Mouse (Mus musculus) megakaryocyte-erythroid progenitor cell, adult 5 weeks (primary cell): ENCODE measurements around the gene Gm281. TPM values are rescaled to one million over a fixed set of nuclear protein-coding genes. Genes with fewer than 3 reads are reported as not detected.

Experiments
- polyA plus RNA-seq: library from polyadenylated mRNA; stranded (reverse); fragments of >175 nt; gene quantifications from 2 replicates; pipeline ENCODE4 v1.2.3, GENCODE M21; 2012

Gene Gm281
- not detected in 2 replicates for polyA plus RNA-seq

DNA sequence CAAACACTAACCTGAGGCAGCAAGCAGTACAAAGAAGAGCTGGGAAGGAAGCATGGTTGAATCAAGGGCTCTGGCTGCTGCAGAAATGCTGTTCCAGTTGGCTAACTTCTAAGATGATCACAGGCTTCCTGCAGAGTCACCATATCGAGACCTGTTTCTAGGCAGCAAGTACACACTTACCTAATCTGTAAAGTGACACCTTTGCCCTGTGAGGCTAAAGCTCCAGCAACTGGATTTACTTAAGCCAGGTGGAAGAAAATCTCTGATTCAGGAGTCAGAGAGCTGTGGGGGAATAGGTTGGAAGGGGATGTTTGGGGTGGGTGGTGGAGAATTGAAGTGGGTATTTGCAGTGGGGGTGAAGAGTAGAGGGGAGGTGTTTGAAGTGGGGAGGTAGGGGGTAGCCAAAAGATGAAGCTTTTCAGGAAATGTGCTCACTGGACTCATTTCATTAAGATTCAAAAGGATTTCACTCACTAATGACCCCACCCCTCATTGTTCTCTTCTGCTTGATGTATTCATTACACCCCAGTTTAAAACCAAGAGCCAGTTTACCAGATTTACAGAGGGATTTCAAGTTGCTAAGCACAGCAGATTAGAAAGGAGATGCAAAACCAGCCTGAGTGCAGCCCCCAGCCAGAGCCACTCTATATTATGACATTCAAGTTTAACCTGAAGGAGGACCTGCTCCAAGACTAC lies at the start of gene Gm281:
TSS of gene Gm281 (minus strand) at position 92 of the 696 bp plus-strand sequence.

DNA sequence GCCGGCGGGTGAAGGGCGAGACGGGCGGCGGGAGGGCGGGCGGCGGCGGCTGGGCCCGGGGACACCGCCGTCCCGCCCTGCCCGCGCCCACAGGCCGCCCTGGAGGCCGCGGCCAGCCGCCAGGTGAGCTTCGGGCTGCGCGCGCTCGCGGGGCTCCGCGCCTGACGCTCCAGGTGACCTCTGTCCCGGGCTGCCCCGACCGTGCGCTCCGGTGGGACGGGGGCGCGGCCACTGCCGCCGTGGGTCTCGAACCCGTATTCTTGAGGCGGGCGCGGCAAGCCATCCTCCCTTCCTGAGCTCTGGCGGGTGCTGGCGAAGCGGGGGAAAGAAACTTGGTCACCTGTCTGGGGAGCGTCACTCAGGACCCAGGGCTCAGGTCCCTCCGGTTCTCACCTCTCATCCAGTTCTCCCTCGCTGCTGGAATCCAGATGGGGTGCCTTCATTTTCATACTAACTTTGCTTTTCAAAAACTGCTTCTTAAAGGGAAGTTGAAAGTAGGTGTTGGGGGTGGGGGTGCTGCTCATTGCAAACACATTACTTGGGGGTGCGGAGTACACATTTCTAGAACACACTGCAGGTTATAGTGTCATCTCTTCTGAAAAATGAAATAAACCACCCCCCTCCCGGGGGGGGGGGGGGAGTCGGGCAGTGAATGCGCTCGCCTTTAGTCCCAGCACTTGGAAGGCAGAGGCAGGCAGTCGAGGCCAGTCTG lies 47.3 kb upstream of the Gm281 start, which contains the start of the genes Atxn7 and Thoc7:
TSS of gene Atxn7 (plus strand) at position 40 of the 712 bp plus-strand sequence.
TSS of gene Thoc7 (minus strand) at position 452 of the 712 bp plus-strand sequence.

Other genes with a start within 250 kb of the Gm281 start
- not detected in 2 replicates for gene Sntn, start 243.6 kb downstream of the Gm281 start, polyA plus RNA-seq
- gene Atxn7, start 47.0 kb upstream of the Gm281 start, polyA plus RNA-seq = 19.2 and 23.4 TPM in 2 replicates
- gene Thoc7, start 47.4 kb upstream of the Gm281 start, polyA plus RNA-seq = 8.3 and 16.3 TPM in 2 replicates
- 64.9 and 72.2 TPM in 2 replicates for gene Psmd6, start 206.5 kb upstream of the Gm281 start, polyA plus RNA-seq